Mouse (Mus musculus) ES-Bruce4 (cell line): ENCODE results near the gene Cers5. TPM values are rescaled to one million over a fixed set of nuclear protein-coding genes. Genes with fewer than 3 reads are reported as not detected.

ENCODE experiments used
- H3K27ac ChIP-seq: 2 replicates; pipeline ENCODE4 v1.5.1; 2012; ENCODE audit warnings: low read length, inconsistent platforms; ENCODE audit not compliant: insufficient read depth
- H3K27me3 ChIP-seq: 2 replicates; pipeline ENCODE4 v1.6.1; 2012; ENCODE audit warnings: mild to moderate bottlenecking, low read length, inconsistent platforms; ENCODE audit not compliant: control insufficient read depth, poor library complexity, insufficient read depth, severe bottlenecking
- H3K36me3 ChIP-seq: 2 replicates; pipeline ENCODE4 v1.6.1; 2012; ENCODE audit warnings: inconsistent platforms, mild to moderate bottlenecking, low read length, moderate library complexity; ENCODE audit not compliant: control insufficient read depth, poor library complexity, insufficient read depth, severe bottlenecking
- H3K4me1 ChIP-seq: one replicate; pipeline ENCODE4 v1.8.1; 2011; ENCODE audit warnings: low read length; ENCODE audit not compliant: control insufficient read depth, insufficient read depth
- H3K4me3 ChIP-seq: 2 replicates; pipeline ENCODE4 v1.5.1; 2011; ENCODE audit warnings: low read depth, mild to moderate bottlenecking, low read length
- H3K9ac ChIP-seq: 2 replicates; pipeline ENCODE4 v1.6.1; 2012; ENCODE audit warnings: low read depth, mild to moderate bottlenecking, inconsistent platforms; ENCODE audit not compliant: poor library complexity, severe bottlenecking
- H3K9me3 ChIP-seq: replicated peaks from 2 replicates; pipeline ENCODE4 v1.6.1; 2012; ENCODE audit warnings: mild to moderate bottlenecking, low read length, inconsistent platforms; ENCODE audit not compliant: control insufficient read depth, poor library complexity, insufficient read depth, severe bottlenecking
- CTCF ChIP-seq: IDR thresholded peaks from one replicate; pipeline ENCODE4 v1.8.1; 2011; ENCODE audit warnings: low read depth, low read length
- EP300 ChIP-seq: IDR thresholded peaks from 2 replicates; pipeline ENCODE4 v1.6.1; 2011; ENCODE audit warnings: low read depth, low read length; ENCODE audit not compliant: insufficient read depth
- POLR2A ChIP-seq: IDR thresholded peaks from one replicate; pipeline ENCODE4 v1.8.1; 2011; ENCODE audit warnings: low read length; ENCODE audit not compliant: insufficient read depth
- polyA plus RNA-seq: library from polyadenylated mRNA; stranded (reverse); fragments of >200 nt; gene quantifications from 2 replicates; pipeline ENCODE4 v1.2.4, GENCODE M21; 2011; ENCODE audit warnings: low read depth; ENCODE audit not compliant: missing spikeins, insufficient read depth, insufficient read length

The Cers5 gene
- polyA plus RNA-seq, 1 experiment = 49.5 TPM

DNA sequence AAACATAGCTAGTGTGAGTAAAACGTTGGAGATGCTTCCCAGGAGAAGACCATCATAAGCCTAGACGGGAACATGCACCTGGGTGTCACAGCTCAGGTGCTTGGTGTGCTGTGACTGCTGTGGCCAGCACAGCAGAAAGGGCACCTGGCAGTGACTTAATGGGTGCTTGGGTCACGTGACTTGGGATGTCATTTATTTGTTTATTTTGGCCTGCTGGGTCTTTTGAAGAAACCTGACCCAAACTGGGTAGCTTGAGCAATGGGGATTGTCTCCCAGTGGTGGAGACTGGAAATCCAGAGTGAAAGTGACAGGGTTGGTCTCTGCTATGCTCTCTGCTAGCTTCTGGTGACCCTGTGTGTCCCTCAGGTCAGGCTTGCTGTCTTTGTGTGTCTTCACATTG, 61.2 kb downstream of the Cers5 start:
- no peak overlapping the region for H3K9ac ChIP-seq

GRCm38 (mm10) chr15:99710221-99711190, 62.2 kb downstream of the Cers5 start:
- Histone ChIP-seq H3K36me3 (peaks cover 43% of the 10 kb centered on the region), H3K4me3 (no peak overlapping the region), H3K4me1 (peaks cover 10% of the 10 kb centered on the region), H3K27me3 (no peaks in the 10 kb centered on the region), H3K9ac (no peak overlapping the region), H3K9me3 (no peaks in the 10 kb centered on the region), H3K27ac (no peak overlapping the region)
- no peak for TF ChIP-seq POLR2A
- no peak for TF ChIP-seq EP300
- no peak for TF ChIP-seq CTCF

More for the DNA sequence above, 61.2 kb downstream of the Cers5 start:
- H3K9me3 ChIP-seq = no peaks in the 10 kb centered on the region
- H3K4me3 ChIP-seq = no peak overlapping the region
- peaks cover 38% of the 10 kb centered on the region for H3K36me3 ChIP-seq
- H3K27me3 ChIP-seq = no peaks in the 10 kb centered on the region
- H3K27ac ChIP-seq = peak overlapping the region; percentile 11; the same call in 1 of the 2 replicates
- peaks cover 10% of the 10 kb centered on the region for H3K4me1 ChIP-seq
- no peak for TF ChIP-seq POLR2A
- TF ChIP-seq EP300 = no peak
- no peak for TF ChIP-seq CTCF

GRCm38 (mm10) chr15:99708176-99708575, 64.5 kb downstream of the Cers5 start:
- Histone ChIP-seq H3K9me3 (no peaks in the 10 kb centered on the region), H3K4me3 (no peak overlapping the region; the same call in 1 of the 2 replicates), H3K9ac (peak overlapping the region; percentile 28; the same call in 1 of the 2 replicates), H3K36me3 (peaks cover 43% of the 10 kb centered on the region), H3K27ac (no peak overlapping the region), H3K27me3 (no peaks in the 10 kb centered on the region), H3K4me1 (peaks cover 1% of the 10 kb centered on the region)
- TF ChIP-seq POLR2A = no peak
- no peak for TF ChIP-seq CTCF
- TF ChIP-seq EP300 = no peak

DNA sequence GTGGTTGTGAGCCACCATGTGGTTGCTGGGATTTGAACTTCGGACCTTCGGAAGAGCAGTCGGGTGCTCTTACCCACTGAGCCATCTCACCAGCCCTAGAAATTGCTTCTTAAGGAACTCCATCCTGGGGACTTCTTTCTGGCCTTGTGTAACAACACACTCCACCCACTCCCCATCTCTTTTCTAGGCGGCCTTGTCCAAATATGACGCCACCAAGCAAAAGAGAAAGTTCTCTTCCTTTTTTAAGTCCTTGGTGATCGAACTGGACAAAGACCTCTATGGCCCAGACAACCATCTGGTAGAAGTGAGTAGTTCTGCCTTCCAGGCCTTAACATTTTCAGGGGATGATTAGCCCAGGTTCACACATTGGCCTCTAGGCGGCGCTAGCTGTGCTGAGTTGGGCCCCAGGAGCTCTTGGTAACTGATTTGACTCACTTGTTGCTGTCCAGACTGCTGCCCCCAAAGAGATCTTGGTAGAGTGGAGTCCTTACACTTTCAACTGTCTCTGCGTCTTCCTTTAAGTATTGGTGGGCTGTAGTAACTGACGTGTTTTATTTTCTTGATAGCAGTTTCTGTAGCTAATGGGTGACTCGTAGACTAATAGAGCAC, 67.1 kb downstream of the Cers5 start, which contains the start of gene Gm17349:
TSS of gene Gm17349 (minus strand) at position 51 of the 609 bp plus-strand sequence.
- H3K36me3 ChIP-seq = peaks cover 32% of the 10 kb centered on the region
- H3K27ac ChIP-seq = peak within 1 kb of the TSS; percentile 89
- no peaks in the 10 kb centered on the region for H3K4me1 ChIP-seq
- peak; percentile 85 for TF ChIP-seq CTCF
- no peak for TF ChIP-seq EP300
- peak within 1 kb of the TSS; percentile 53 for H3K4me3 ChIP-seq
- peak within 1 kb of the TSS; percentile 93 for H3K9ac ChIP-seq
- H3K9me3 ChIP-seq = no peaks in the 10 kb centered on the region
- no peaks in the 10 kb centered on the region for H3K27me3 ChIP-seq

GRCm38 (mm10) chr15:99704881-99705280, 67.8 kb downstream of the Cers5 start:
- H3K4me3 ChIP-seq = peak overlapping the region; percentile 53
- peaks cover 5% of the 10 kb centered on the region for H3K4me1 ChIP-seq
- H3K9ac ChIP-seq = peak overlapping the region; percentile 93
- H3K27me3 ChIP-seq = no peaks in the 10 kb centered on the region
- H3K36me3 ChIP-seq = peaks cover 27% of the 10 kb centered on the region
- peak; percentile 67; the same call in 1 of the 2 replicates for TF ChIP-seq EP300
- TF ChIP-seq POLR2A = no peak
- no peaks in the 10 kb centered on the region for H3K9me3 ChIP-seq
- H3K27ac ChIP-seq = peak overlapping the region; percentile 89
